Mouse (Mus musculus) left cerebral cortex, adult 2 months (tissue): ENCODE data around the gene Apobec3. TPM values are rescaled to one million over a fixed set of nuclear protein-coding genes. Genes with fewer than 3 reads are reported as not detected.
"Not testable (repeated sequence)": the region's sequence is repeated elsewhere in the genome, so short reads cannot be mapped to it uniquely, and the experiment has no call there.

Experiments
- DNase-seq, 2 experiments: peaks; one replicate each; pipeline ENCODE4 v3.0.0; 2021 to 2022; ENCODE audit warnings: low spot score in 2 of 2, mixed read lengths in 1 of 2; ENCODE audit errors: extremely low spot score in 1 of 2
- H3K27ac ChIP-seq: fragments of 200-600 bp; 2 replicates; pipeline ENCODE4 v1.8.1; 2022
- H3K4me3 ChIP-seq: fragments of 200-600 bp; 2 replicates; pipeline ENCODE4 v1.8.1; 2022
- CTCF ChIP-seq: fragments of 200-600 bp; IDR thresholded peaks from 2 replicates; pipeline ENCODE4 v1.8.1; 2022; ENCODE audit warnings: antibody characterized with exemption, mild to moderate bottlenecking, moderate library complexity
- intact Hi-C: fragments of 180-260 bp; cut with DNase I; formaldehyde crosslinking; loops from one replicate; pipeline ENCODE4 v1.15.1; 2025
- total RNA-seq, 2 experiments: library from RNA; stranded (reverse); gene quantifications; 2 replicates each; pipeline ENCODE4 v1.2.3; 2021

Gene Apobec3
- total RNA-seq, 2 experiments from 2014 or later = 5.1 to 6.1 TPM

DNA sequence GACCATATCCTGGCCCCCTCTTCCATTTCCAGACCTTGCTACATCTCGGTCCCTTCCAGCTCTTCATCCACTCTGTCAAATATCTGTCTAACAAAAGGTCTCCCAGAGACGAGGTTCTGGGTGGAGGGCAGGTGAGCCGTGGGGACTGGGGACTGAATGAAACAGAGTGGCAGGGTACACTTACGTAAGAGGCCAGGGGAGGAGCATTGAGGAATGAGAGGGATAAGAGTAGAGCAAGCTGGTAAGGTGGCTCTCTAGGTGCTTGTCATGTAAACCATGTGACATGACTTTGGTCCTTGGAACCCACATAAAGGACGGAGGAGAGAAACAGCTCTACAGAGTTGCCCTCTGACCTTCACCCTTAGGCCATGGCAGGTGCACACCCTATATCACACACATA, 7.5 kb downstream of the Apobec3 start:
- no peak overlapping the region for H3K4me3 ChIP-seq
- no peak for DNase-seq
- H3K27ac ChIP-seq = no peak overlapping the region
- intact Hi-C loops = no loop called here
- TF ChIP-seq CTCF = no peak

DNA sequence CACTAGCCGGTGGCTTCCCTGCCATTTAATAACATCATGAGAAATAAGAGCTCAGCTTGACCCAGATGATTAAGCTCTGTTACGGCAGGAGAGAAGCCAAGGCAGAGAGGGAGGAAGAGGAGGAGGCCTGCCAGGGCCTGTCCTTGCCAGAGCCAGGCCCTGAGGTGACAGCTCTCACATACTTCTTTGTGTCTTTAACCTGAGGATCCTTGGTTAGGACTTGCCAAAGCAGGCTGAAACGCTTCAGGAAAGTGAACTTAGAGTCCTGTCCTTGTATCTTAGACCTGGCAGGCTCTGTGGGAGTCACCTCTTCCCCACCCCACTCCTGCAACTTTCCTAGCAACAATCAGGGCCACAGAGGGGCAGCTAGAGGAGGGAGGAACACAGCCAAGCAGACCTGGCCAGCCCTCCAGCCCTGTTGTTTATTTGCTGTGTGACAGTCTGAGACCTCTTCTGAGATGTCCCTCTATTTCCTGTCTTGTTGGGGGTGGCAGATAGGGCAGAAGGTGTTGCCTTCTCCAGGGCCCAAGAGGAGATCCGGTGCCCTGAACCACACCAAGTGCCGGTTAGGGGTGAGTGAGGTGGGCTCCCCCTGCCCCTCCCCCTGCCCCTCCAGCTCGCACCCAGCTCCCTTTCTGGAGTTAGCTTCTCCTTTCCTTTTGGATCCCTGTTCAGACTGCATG, 8.5 kb downstream of the Apobec3 start:
- TF ChIP-seq CTCF = no peak
- DNase-seq = no peak
- no peak overlapping the region for H3K4me3 ChIP-seq
- intact Hi-C loops = no loop called here
- no peak overlapping the region for H3K27ac ChIP-seq

DNA sequence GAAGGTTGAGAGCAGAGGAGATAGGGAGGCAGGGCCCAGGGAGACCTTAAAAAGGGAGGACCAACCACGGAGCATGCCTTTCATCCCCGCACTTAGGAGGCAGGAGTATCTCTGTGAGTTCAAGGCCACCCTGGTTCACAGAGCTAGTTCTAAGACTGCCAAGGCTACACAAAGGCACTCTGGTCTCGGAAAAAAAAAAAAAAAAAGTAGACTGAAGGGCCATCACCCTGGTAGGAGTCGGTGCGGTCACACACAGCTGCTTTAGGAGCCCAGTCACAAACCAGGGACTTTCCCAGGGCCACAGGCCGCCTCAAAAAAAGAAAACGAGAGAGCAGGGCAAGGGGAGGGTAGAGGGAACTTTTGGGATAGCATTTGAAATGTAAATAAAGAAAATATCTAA, 9.3 kb downstream of the Apobec3 start:
- DNase-seq = no peak
- intact Hi-C loops = no loop called here
- no peak for TF ChIP-seq CTCF
- no peak overlapping the region for H3K4me3 ChIP-seq
- H3K27ac ChIP-seq = no peak overlapping the region

DNA sequence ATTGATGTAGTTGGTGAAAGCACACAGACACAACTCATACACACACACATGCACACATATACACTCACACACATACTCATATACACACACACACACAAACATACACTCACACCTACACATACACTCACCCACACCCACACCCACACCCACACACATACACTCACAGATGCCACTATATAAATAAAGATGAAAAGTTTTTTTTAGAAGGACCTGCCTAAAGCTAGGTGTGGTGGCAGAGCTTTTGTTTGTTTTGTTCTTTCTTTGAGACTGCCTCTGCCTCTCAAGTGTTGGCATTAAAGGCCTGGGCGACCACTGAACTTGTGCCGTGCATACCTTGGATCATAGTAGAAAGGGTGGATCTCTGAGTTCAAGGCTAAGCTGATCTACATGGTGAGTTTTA, 9.9 kb downstream of the Apobec3 start:
- DNase-seq = no peak
- TF ChIP-seq CTCF = no peak
- intact Hi-C loops = no loop called here
- Histone ChIP-seq H3K27ac (no peak overlapping the region), H3K4me3 (no peak overlapping the region)

DNA sequence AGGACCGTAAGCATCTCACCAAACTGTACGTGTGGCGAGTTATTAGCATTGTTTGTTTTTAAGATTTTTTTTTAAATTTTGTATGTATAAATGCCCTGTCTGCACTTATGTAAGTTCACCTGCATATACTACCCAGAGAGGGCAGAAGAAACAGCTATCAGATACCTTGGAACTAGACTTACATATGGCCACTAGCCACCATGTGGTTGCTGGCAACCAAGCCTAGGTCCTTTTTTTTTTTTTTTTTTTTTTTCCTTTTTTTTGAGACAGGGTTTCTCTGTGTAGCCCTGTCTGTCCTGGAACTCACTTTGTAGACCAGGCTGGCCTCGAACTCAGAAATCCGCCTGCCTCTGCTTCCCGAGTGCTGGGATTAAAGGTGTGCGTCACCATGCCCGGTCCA, 11.6 kb downstream of the Apobec3 start:
- intact Hi-C loops, DNase-seq, H3K4me3 ChIP-seq, H3K27ac ChIP-seq: not testable (repeated sequence)

DNA sequence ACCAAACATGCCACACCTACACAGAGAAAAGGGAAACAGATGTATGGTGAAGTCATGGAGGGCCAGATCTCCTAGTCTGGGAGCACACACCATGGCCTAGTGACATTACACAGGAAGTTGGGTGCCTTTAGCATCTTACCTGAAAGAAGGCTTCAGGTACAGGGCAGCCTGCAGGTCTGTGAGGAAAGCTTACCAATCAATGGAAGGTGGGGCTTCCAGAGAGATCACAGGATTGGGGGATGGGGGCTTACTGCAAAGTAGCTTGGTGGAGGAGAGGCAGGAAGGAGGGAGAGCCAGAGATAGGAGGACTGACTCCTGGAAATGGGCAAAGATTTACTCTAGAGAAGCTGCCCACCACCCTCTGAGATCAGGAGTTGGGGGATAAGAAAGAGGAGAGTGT, 12.5 kb downstream of the Apobec3 start:
- Histone ChIP-seq H3K27ac (no peak overlapping the region), H3K4me3 (no peak overlapping the region)
- DNase-seq = no peak
- TF ChIP-seq CTCF = no peak
- intact Hi-C loops = no loop called here

DNA sequence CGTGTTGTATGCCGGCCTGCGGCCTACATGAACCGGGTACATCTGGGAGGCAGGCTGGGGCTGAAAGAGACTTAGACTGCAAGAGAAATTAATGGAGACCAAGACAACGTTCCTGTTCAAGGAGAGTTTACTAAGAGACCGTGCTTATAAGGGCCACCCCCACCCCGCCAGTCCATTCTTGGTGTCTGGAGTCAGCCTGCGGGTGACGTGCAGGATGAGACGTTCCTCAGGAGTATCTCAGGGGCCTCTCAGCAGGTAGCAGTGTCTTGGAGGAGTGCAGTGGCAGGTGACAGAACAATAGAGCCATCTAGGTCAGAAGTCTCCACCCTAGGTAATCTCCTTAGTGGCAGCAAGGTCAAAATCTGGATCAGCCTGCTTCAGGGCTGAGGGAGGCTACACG, 13.2 kb downstream of the Apobec3 start:
- DNase-seq, intact Hi-C loops, H3K27ac ChIP-seq: not testable (repeated sequence)

DNA sequence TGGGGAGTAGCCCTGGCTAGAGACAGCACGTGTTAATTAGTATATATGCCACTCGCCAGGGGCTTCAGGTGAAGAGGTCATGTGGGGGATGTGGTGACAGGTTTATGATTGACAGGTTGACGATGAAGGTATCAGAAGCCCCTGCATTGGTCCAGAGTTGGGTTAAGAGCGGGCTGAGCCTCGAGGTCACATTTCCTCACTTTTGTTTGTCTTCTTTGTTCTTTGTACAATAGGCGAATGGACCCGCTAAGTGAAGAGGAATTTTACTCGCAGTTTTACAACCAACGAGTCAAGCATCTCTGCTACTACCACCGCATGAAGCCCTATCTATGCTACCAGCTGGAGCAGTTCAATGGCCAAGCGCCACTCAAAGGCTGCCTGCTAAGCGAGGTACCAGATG, 13.8 kb downstream of the Apobec3 start:
- no peak for DNase-seq
- TF ChIP-seq CTCF = no peak
- no peak overlapping the region for H3K27ac ChIP-seq
- intact Hi-C loops = no loop called here
- no peak overlapping the region for H3K4me3 ChIP-seq

More for the DNA sequence above, 13.2 kb downstream of the Apobec3 start:
- H3K4me3 ChIP-seq = not testable (repeated sequence)

DNA sequence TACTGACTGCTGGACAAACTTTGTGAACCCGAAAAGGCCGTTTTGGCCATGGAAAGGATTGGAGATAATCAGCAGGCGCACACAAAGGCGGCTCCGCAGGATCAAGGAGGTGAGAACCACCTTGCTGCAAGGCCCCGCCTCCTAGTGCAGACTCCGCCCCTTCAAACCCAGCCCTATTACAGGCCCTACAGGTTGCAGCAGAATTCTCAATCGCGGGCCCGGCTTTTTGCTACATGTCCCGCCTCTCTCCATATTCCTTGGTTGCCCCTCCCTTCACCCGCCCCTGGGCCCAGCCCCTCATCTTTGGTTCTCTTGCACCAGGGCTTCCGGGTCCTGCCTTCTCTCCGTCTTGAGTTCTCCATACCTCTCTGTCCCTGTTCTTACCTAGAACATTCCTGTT, 15.4 kb downstream of the Apobec3 start:
- intact Hi-C loops = no loop called here
- no peak overlapping the region for H3K27ac ChIP-seq
- H3K4me3 ChIP-seq = no peak overlapping the region
- DNase-seq = no peak
- TF ChIP-seq CTCF = no peak

DNA sequence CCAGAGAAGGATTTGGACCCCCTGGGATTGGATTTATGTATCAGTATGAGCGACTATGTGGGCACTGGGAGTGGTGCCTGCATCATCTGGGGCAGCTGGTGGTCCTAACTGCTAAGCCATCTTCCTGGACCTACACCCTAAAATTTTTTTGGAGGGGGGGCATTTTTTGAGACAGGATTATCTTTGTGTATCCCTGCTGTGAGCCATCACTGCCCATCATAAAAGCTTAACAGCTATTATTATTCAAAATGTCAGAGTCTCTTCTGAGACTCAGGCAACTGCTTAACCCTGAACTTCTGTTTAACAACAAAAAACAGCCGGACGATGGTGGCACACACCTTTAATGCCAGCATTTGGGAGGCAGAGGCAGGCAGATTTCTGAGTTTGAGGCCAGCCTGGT, 17.5 kb downstream of the Apobec3 start:
- H3K27ac ChIP-seq, H3K4me3 ChIP-seq, intact Hi-C loops, DNase-seq: not testable (repeated sequence)

DNA sequence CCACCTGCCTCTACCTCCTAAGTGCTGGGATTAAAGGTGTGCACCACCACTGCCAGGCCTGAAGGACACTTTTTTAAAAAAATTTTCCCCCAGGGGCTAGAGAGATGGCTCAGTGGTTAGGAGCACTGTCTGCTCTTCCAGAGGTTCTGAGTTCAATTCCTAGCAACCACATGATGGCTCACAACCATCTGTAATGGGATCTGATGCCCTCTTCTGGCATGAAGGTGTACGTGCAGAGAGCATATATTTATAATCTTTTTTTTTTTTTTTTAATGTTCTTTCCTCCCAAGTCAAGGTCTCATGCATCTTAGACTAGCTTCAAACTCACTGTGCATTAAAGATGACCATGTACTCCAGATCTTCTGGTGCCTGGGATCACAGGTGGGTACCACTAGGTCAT, 19.4 kb downstream of the Apobec3 start:
- TF ChIP-seq CTCF = peak; percentile 34
- intact Hi-C loops = loop anchor here (1.0 to 5.0 kb wide), 2 partner anchors 79 to 159 kb away; no protein-coding TSS in a partner anchor

DNA sequence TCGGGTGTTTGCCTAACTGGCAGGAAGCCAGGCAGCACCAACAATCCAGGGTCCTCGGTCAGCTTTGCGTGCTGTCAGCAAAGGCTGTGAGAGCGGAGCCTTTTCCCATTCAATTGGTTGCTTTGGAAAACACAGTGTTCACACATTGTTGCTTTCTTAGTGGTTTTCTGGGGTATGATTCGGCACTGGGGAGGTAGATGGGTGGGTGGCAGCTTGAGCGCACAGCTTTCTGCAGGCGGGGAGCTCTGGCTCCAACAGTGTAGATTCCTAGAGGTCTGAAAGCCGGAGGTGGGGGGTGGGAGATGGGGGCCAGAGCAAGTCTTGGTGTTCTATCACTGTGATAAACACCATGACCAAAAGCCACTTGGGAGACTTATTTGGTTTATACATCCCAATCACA, 19.9 kb downstream of the Apobec3 start:
- TF ChIP-seq CTCF = no peak
- no peak overlapping the region for H3K4me3 ChIP-seq
- H3K27ac ChIP-seq = no peak overlapping the region
- DNase-seq = no peak
- intact Hi-C loops = loop anchor here (1.0 to 5.0 kb wide), 2 partner anchors 79 to 159 kb away; no protein-coding TSS in a partner anchor

More for the DNA sequence above, 19.4 kb downstream of the Apobec3 start:
- not testable (repeated sequence) for H3K4me3 ChIP-seq, DNase-seq, H3K27ac ChIP-seq

DNA sequence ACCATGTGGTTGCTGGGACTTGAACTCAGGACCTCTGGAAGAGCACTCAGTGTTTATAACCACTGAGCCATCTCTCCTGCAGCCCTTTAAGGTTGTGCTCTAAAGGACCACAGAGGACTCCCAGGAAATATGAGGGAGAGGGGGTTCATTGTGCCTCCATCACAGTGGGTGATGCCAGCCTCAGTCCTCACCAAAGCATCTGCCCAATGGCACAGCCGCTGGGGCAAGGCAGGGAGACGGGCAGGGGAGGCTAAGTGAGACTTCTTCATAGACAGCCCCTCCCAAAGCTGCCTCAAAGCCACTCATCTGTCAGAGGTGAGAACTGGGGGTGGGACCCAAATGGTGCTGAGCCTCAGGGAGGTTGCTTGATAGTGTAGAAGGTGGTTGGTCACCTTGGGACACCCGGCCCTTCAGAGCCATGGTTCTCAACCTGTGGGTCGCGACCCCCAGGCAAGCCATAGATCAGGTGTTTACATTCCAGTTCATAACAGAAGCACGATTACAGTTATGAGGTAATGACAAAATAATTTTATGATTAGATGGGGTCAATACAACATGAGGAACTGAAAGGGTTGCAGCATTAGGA, 22.4 kb downstream of the Apobec3 start:
- Histone ChIP-seq H3K4me3 (no peak overlapping the region), H3K27ac (no peak overlapping the region)
- intact Hi-C loops = loop anchor here (5.0 kb wide), 1 partner anchor 162 kb away; no protein-coding TSS in a partner anchor
- no peak for TF ChIP-seq CTCF
- DNase-seq = no peak
